Mouse (Mus musculus) midbrain, embryonic 11.5 days (tissue): Measurements from ENCODE around the gene Zdhhc20. TPM values are rescaled to one million over a fixed set of nuclear protein-coding genes. Genes with fewer than 3 reads are reported as not detected.

Experiments used
- ATAC-seq: fragments of 200-750 bp; cut with Nextera tagmentation; 2 replicates; pipeline ENCODE4 v1.8.0; 2017; ENCODE audit warnings: moderate TSS enrichment, moderate library complexity; ENCODE audit not compliant: low FRiP score
- DNase-seq: peaks from one replicate; pipeline ENCODE4 v3.0.0; 2015; ENCODE audit warnings: low spot score; ENCODE audit errors: missing footprints
- H3K27ac ChIP-seq: fragments of 300-500 bp; sonication (generic); 2 replicates; pipeline ENCODE4 v1.5.1; 2014; ENCODE audit warnings: low read depth, low read length
- H3K27me3 ChIP-seq: fragments of 300-500 bp; sonication (generic); 2 replicates; pipeline ENCODE4 v1.6.1; 2014; ENCODE audit warnings: mild to moderate bottlenecking, low read length, moderate library complexity, mixed read lengths; ENCODE audit not compliant: control insufficient read depth, insufficient read depth
- H3K36me3 ChIP-seq: fragments of 300-500 bp; sonication (generic); 2 replicates; pipeline ENCODE4 v1.6.1; 2014; ENCODE audit warnings: mild to moderate bottlenecking, low read length, moderate library complexity, mixed read lengths; ENCODE audit not compliant: control insufficient read depth, insufficient read depth
- H3K4me1 ChIP-seq: fragments of 300-500 bp; sonication (generic); 2 replicates; pipeline ENCODE4 v1.6.1; 2014; ENCODE audit warnings: low read length; ENCODE audit not compliant: control insufficient read depth, insufficient read depth
- H3K4me2 ChIP-seq: fragments of 300-500 bp; sonication (generic); 2 replicates; pipeline ENCODE4 v1.6.1; 2014; ENCODE audit warnings: mild to moderate bottlenecking, moderate library complexity
- H3K4me3 ChIP-seq: fragments of 300-500 bp; sonication (generic); 2 replicates; pipeline ENCODE4 v1.5.1; 2014; ENCODE audit warnings: low read depth, low read length
- H3K9ac ChIP-seq: fragments of 300-500 bp; sonication (generic); 2 replicates; pipeline ENCODE4 v1.6.1; 2014; ENCODE audit warnings: low read length
- H3K9me3 ChIP-seq: fragments of 300-500 bp; sonication (generic); 2 replicates; pipeline ENCODE4 v1.6.1; 2016; ENCODE audit warnings: low read length; ENCODE audit not compliant: control insufficient read depth
- WGBS: fragments of 180-500 bp; shearing (Covaris S2); extraction: QIAGEN DNeasy Blood & Tissue Kit; methylation state at CpG from one replicate; pipeline ENCODE4 v1.1.7; 2014; 5-methylcytosine and 5-hydroxymethylcytosine counted together
- polyA plus RNA-seq: library from polyadenylated mRNA; unstranded; fragments of >200 nt; fragmentation: Nextera tagmentation; extraction: Ambion mirVana; gene quantifications from 2 replicates; pipeline ENCODE4 v1.2.1, GENCODE M21; 2014

Zdhhc20 gene
- polyA plus RNA-seq, 1 experiment from 2014 or later, result 53.6 TPM

GRCm38 (mm10) chr14:57820839-57821238, 69.2 kb downstream of the Zdhhc20 start:
- no peak overlapping the region for H3K4me2 ChIP-seq
- H3K27me3 ChIP-seq, result no peaks in the 10 kb centered on the region
- H3K36me3 ChIP-seq, result peaks cover 19% of the 10 kb centered on the region
- H3K4me1 ChIP-seq, result peaks cover 2% of the 10 kb centered on the region; the same call in 1 of the 2 replicates
- H3K27ac ChIP-seq, result no peak overlapping the region
- H3K9ac ChIP-seq, result no peak overlapping the region
- no peaks in the 10 kb centered on the region for H3K9me3 ChIP-seq
- DNase-seq (no peak), ATAC-seq (no peak)
- H3K4me3 ChIP-seq, result no peak overlapping the region
- WGBS, result 84% methylated on average over 4 of the region's 4 CpGs

GRCm38 (mm10) chr14:57811844-57812243, 78.2 kb downstream of the Zdhhc20 start:
- ATAC-seq, result no peak
- H3K4me2 ChIP-seq, result no peak overlapping the region

GRCm38 (mm10) chr14:57810886-57811285, 79.2 kb downstream of the Zdhhc20 start:
- no peak for ATAC-seq
- Histone ChIP-seq H3K4me1 (no peaks in the 10 kb centered on the region), H3K4me3 (no peak overlapping the region), H3K27ac (no peak overlapping the region), H3K9ac (no peak overlapping the region), H3K36me3 (peaks cover 25% of the 10 kb centered on the region), H3K27me3 (no peaks in the 10 kb centered on the region), H3K9me3 (no peaks in the 10 kb centered on the region), H3K4me2 (no peak overlapping the region)
- DNase-seq, result no peak
- WGBS, result 94% methylated on average over 2 of the region's 2 CpGs

More at GRCm38 (mm10) chr14:57811844-57812243, 78.2 kb downstream of the Zdhhc20 start:
- WGBS, result 96% methylated on average over 5 of the region's 5 CpGs
- Histone ChIP-seq H3K27ac (no peak overlapping the region), H3K9ac (no peak overlapping the region), H3K9me3 (no peaks in the 10 kb centered on the region), H3K4me1 (no peaks in the 10 kb centered on the region), H3K36me3 (peaks cover 24% of the 10 kb centered on the region), H3K4me3 (no peak overlapping the region), H3K27me3 (no peaks in the 10 kb centered on the region)
- DNase-seq, result no peak

- Histone ChIP-seq H3K9me3 (no peaks in the 10 kb centered on the region), H3K36me3 (peaks cover 33% of the 10 kb centered on the region), H3K4me3 (no peak overlapping the region), H3K4me2 (no peak overlapping the region), H3K27me3 (no peaks in the 10 kb centered on the region), H3K27ac (no peak overlapping the region), H3K4me1 (no peaks in the 10 kb centered on the region), H3K9ac (no peak overlapping the region)
- DNase-seq (peak; percentile 81), ATAC-seq (no peak)
- 69% methylated on average over 5 of the region's 5 CpGs for WGBS
Measured at GRCm38 (mm10) chr14:57808558-57808957, 81.5 kb downstream of the Zdhhc20 start.

GRCm38 (mm10) chr14:57803731-57804130, 86.3 kb downstream of the Zdhhc20 start:
- Histone ChIP-seq H3K27ac (no peak overlapping the region), H3K4me3 (no peak overlapping the region), H3K9me3 (no peaks in the 10 kb centered on the region), H3K27me3 (no peaks in the 10 kb centered on the region), H3K4me1 (peaks cover 15% of the 10 kb centered on the region), H3K4me2 (no peak overlapping the region), H3K36me3 (peaks cover 27% of the 10 kb centered on the region), H3K9ac (no peak overlapping the region)
- WGBS, result 90% methylated on average over 4 of the region's 4 CpGs
- DNase-seq, result peak; percentile 80
- no peak for ATAC-seq

GRCm38 (mm10) chr14:57797991-57798931, 91.8 kb downstream of the Zdhhc20 start, which contains the start of gene Sap18:
Sap18 (plus strand) TSS chr14:57798180.
- under 1% methylated on average over 93 of the region's 99 CpGs for WGBS
- Histone ChIP-seq H3K27me3 (no peaks in the 10 kb centered on the region), H3K9ac (peak within 1 kb of the TSS; percentile 86), H3K4me2 (peak within 1 kb of the TSS; percentile 59), H3K27ac (peak within 1 kb of the TSS; percentile 48), H3K9me3 (no peaks in the 10 kb centered on the region), H3K4me1 (peaks cover 15% of the 10 kb centered on the region), H3K4me3 (peak within 1 kb of the TSS; percentile 79), H3K36me3 (peaks cover 4% of the 10 kb centered on the region)
- ATAC-seq (peak; percentile 97), DNase-seq (peak; percentile 100)

GRCm38 (mm10) chr14:57797551-57797950, 92.5 kb downstream of the Zdhhc20 start:
- Histone ChIP-seq H3K9me3 (no peaks in the 10 kb centered on the region), H3K4me3 (peak overlapping the region; percentile 79), H3K27me3 (no peaks in the 10 kb centered on the region), H3K9ac (peak overlapping the region; percentile 86), H3K27ac (no peak overlapping the region), H3K36me3 (peaks cover 3% of the 10 kb centered on the region), H3K4me1 (peaks cover 15% of the 10 kb centered on the region), H3K4me2 (peak overlapping the region; percentile 54)
- DNase-seq, result no peak
- 11% methylated on average over 7 of the region's 7 CpGs for WGBS
- ATAC-seq, result peak; percentile 60

- H3K9ac ChIP-seq, result no peak overlapping the region
- H3K4me3 ChIP-seq, result no peak overlapping the region
- no peaks in the 10 kb centered on the region for H3K27me3 ChIP-seq
- no peak for ATAC-seq
- no peak overlapping the region for H3K27ac ChIP-seq
- no peaks in the 10 kb centered on the region for H3K4me1 ChIP-seq
- H3K36me3 ChIP-seq, result no peaks in the 10 kb centered on the region
- H3K4me2 ChIP-seq, result no peak overlapping the region
- 76% methylated on average over 4 of the region's 4 CpGs for WGBS
- peak; percentile 14 for DNase-seq
- H3K9me3 ChIP-seq, result no peaks in the 10 kb centered on the region
Measured at GRCm38 (mm10) chr14:57791171-57791570, 98.9 kb downstream of the Zdhhc20 start.

- ATAC-seq, result no peak
Measured at GRCm38 (mm10) chr14:57789759-57790158, 100.3 kb downstream of the Zdhhc20 start.

More at GRCm38 (mm10) chr14:57789759-57790158, 100.3 kb downstream of the Zdhhc20 start:
- Histone ChIP-seq H3K27ac (no peak overlapping the region), H3K9ac (no peak overlapping the region), H3K9me3 (no peaks in the 10 kb centered on the region), H3K4me2 (no peak overlapping the region), H3K4me3 (no peak overlapping the region), H3K4me1 (no peaks in the 10 kb centered on the region), H3K36me3 (no peaks in the 10 kb centered on the region), H3K27me3 (no peaks in the 10 kb centered on the region)
- peak; percentile 72 for DNase-seq
- 94% methylated on average over 9 of the region's 9 CpGs for WGBS
